Mouse (Mus musculus) thymus, adult 2 months (tissue): ENCODE results near the gene Palmd. TPM values are rescaled to one million over a fixed set of nuclear protein-coding genes. Genes with fewer than 3 reads are reported as not detected.

Source experiments
- DNase-seq: peaks from one replicate; pipeline ENCODE4 v3.0.0; 2021
- H3K27ac ChIP-seq: fragments of 200-500 bp; 2 replicates; pipeline ENCODE4 v1.5.1; 2012; ENCODE audit warnings: low read length, control low read depth; ENCODE audit not compliant: control insufficient read depth, insufficient read depth
- H3K27me3 ChIP-seq: fragments of 200-500 bp; 2 replicates; pipeline ENCODE4 v1.6.1; 2012; ENCODE audit warnings: mild to moderate bottlenecking, low read length, moderate library complexity, mixed read lengths; ENCODE audit not compliant: control insufficient read depth, insufficient read depth
- H3K36me3 ChIP-seq: fragments of 200-500 bp; 2 replicates; pipeline ENCODE4 v1.6.1; 2012; ENCODE audit warnings: mild to moderate bottlenecking, low read length, moderate library complexity; ENCODE audit not compliant: control insufficient read depth, insufficient read depth
- H3K4me1 ChIP-seq: fragments of 200-500 bp; replicated peaks from 2 replicates; pipeline ENCODE4 v1.6.1; 2012; ENCODE audit warnings: low read length; ENCODE audit not compliant: control insufficient read depth, insufficient read depth
- H3K4me3 ChIP-seq: fragments of 200-500 bp; 2 replicates; pipeline ENCODE4 v1.5.1; 2012; ENCODE audit warnings: mild to moderate bottlenecking, low read length, control low read depth, moderate library complexity; ENCODE audit not compliant: control insufficient read depth, insufficient read depth
- CTCF ChIP-seq: fragments of 200-500 bp; IDR thresholded peaks from 2 replicates; pipeline ENCODE4 v1.5.1; 2012; ENCODE audit warnings: mild to moderate bottlenecking, control low read depth, low read length, moderate library complexity, borderline replicate concordance; ENCODE audit not compliant: control insufficient read depth, poor library complexity, insufficient read depth; ENCODE audit errors: extremely low read depth
- POLR2A ChIP-seq: fragments of 200-500 bp; IDR thresholded peaks from 2 replicates; pipeline ENCODE4 v1.6.1; 2012; ENCODE audit warnings: mild to moderate bottlenecking, low read length, control low read depth, moderate library complexity; ENCODE audit not compliant: control insufficient read depth, poor library complexity, insufficient read depth; ENCODE audit errors: extremely low read depth
- WGBS: fragments of 180-500 bp; shearing (Covaris S2); methylation state at CpG from one replicate; pipeline ENCODE4 v1.1.7; 2018; 5-methylcytosine and 5-hydroxymethylcytosine counted together
- polyA plus RNA-seq: library from polyadenylated mRNA; depleted of rRNA; stranded (reverse); fragments of >200 nt; gene quantifications from 2 replicates; pipeline ENCODE4 v1.2.3, GENCODE M21; 2012; rRNA removed

The Palmd gene
- polyA plus RNA-seq = 0.71 and 1.0 TPM in 2 replicates

DNA sequence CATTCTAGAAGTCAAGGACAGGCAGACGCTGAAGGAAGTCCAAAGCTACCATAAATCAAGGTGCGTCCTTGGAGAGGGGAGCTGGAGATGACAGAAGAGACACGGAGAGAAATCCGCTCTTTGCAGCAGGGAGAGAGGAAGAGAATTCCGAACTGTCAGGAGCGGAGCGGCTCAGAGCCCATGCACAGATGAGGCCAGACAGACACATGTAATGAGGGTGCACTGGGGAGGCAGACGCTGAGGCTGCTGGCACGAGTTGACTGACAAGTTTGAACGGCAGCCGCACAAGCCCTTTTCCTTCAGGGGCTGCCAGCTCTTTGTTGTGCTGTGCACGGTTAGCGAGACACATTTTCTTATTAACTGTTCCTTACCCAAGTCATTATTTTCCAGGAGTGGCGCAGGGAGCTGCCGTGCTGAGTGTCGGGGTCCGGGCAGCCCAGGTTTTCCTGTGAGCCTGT is at the start of gene Palmd:
TSS of gene Palmd (minus strand) at position 448 of the 458 bp plus-strand sequence.
- Histone ChIP-seq H3K27ac (no peak within 1 kb of the TSS), H3K4me3 (peak within 1 kb of the TSS; percentile 14; the same call in 1 of the 2 replicates), H3K4me1 (no peaks in the 10 kb centered on the region), H3K36me3 (no peaks in the 10 kb centered on the region), H3K27me3 (no peaks in the 10 kb centered on the region)
- DNase-seq = no peak
- no peak for TF ChIP-seq POLR2A
- no peak for TF ChIP-seq CTCF
- 16% methylated on average over 17 of the region's 17 CpGs for WGBS

DNA sequence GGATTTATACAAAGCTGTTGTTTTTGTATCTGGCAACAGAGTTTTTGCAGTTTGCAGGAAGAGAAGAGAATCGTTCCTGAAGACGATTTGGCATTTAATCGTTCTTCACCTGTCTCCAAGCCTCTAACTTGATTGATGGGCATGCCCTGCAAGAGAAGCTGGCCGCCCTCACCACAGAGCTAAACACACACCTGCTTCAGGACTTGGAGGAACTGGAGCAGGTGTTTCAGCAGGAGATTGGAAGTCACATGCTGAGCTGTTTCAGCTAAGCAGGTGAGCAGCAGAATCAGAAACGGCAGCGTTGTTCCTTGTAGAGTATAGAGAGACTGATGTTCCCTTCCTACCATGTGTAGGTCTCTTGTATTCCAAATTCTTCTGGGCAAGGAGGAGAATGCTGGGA is 41.4 kb upstream of the Palmd start:
- Histone ChIP-seq H3K27ac (no peak overlapping the region), H3K4me3 (no peak overlapping the region), H3K4me1 (no peaks in the 10 kb centered on the region), H3K27me3 (no peaks in the 10 kb centered on the region), H3K36me3 (no peaks in the 10 kb centered on the region)
- no peak for DNase-seq
- 67% methylated on average over 6 of the region's 6 CpGs for WGBS
- TF ChIP-seq POLR2A (no peak), CTCF (no peak)

DNA sequence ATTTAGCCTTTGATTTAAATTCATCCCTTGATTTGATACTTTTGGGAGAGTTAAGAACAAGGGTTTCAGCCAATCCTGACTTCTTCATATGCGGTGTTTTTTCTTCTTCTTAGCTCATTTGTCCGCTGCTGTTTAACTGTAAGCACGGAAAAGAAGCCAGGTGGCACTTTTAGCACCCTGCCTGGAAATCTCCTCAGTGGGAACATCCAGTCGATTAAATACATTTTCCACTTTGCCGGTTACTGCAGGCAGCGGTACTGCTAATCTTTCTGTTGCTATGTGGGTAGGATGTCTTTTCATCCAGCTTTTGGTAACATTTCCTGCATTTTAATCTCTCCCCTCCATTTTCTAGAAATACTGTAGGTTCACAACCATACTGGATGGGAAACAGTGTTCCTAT is 38.6 kb upstream of the Palmd start:
- Histone ChIP-seq H3K4me1 (no peaks in the 10 kb centered on the region), H3K4me3 (no peak overlapping the region), H3K27me3 (no peaks in the 10 kb centered on the region), H3K36me3 (no peaks in the 10 kb centered on the region), H3K27ac (no peak overlapping the region)
- TF ChIP-seq CTCF (no peak), POLR2A (no peak)
- 97% methylated on average over 6 of the region's 6 CpGs for WGBS
- DNase-seq = no peak

DNA sequence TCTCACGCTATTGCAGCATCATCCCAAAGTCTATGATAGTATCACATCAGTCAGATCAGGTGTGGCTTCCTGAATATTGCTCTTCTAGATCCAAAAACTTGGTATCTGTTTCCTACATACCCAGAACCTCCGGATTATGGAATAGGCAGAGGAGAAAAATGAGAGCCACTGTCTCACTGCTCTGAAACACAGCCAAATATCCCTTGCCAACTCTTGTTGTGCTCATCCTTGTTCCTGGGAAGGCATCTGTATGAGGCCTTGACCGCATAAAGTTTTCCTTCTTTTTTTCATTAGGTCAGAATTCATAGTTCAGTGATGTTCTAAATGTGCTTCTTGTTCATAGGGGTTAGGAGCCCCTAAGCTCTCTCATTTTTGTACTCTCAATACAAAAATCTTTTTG is 37.8 kb upstream of the Palmd start:
- no peak for DNase-seq
- 89% methylated on average over 3 of the region's 3 CpGs for WGBS
- no peaks in the 10 kb centered on the region for H3K4me1 ChIP-seq
- no peaks in the 10 kb centered on the region for H3K27me3 ChIP-seq
- TF ChIP-seq POLR2A (no peak), CTCF (no peak)
- no peak overlapping the region for H3K27ac ChIP-seq
- no peak overlapping the region for H3K4me3 ChIP-seq
- H3K36me3 ChIP-seq = no peaks in the 10 kb centered on the region

DNA sequence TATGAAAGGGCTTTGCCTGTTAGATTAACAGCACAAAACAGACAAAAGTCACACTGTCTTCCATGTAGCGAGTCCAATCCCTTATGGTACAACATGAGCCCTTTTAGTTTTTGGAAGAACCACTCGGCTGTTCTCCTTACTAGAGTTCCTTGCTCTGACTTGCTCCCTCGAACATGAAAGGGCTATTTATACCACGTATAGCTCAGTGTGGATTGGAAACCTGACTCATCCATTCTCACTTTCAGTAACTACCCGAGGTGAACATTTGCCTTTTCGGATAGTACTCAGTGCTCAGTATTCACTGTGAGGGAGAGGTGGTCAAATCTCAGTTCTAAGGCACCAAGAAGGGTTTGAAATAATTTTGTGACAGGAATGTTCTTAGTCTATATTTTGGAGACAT is 34.6 kb upstream of the Palmd start:
- TF ChIP-seq POLR2A (no peak), CTCF (no peak)
- H3K4me3 ChIP-seq = no peak overlapping the region
- DNase-seq = no peak
- WGBS = 89% methylated on average over 6 of the region's 6 CpGs
- no peaks in the 10 kb centered on the region for H3K27me3 ChIP-seq
- H3K36me3 ChIP-seq = no peaks in the 10 kb centered on the region
- H3K4me1 ChIP-seq = no peaks in the 10 kb centered on the region
- H3K27ac ChIP-seq = no peak overlapping the region

DNA sequence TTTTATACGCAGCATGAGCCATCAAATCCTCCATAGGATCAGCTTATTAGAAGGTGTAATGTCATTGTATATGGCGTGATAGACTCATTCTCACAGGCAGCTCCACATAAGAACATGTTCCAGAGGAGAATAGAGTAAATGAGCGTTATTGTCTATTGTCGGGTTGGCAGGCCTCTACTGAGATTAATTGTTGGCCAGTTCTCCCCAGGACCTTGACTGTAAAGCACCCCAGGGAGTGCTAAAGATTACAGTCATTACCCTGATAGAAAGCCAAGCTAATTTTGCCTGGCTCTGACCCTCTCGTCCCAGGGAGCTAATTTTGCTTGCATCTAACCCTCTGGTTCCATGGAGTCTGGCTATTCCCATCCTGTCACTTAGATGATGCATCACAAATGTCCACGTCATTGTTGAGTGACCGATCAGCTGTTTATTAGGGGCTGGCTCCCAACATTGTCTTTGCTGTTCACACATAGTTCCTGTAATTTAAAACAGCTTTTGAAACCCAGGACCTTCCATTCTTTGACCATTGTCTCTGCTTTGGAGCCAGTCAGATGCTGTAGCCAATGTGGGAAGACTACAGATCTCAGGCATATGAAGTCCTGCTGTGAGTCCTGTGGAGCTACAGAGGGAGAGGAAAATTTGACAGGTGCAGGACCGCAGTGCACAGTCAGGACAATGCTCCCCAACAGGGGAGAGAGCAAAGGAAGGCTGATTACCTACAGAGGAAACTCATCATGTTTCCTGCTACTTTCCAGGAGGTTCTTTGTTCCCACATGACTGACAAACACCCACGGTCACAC is 33.1 kb upstream of the Palmd start:
- TF ChIP-seq CTCF (no peak), POLR2A (no peak)
- 74% methylated on average over 9 of the region's 9 CpGs for WGBS
- Histone ChIP-seq H3K27ac (no peak overlapping the region), H3K4me1 (no peaks in the 10 kb centered on the region), H3K36me3 (no peaks in the 10 kb centered on the region), H3K4me3 (no peak overlapping the region), H3K27me3 (no peaks in the 10 kb centered on the region)
- DNase-seq = no peak

DNA sequence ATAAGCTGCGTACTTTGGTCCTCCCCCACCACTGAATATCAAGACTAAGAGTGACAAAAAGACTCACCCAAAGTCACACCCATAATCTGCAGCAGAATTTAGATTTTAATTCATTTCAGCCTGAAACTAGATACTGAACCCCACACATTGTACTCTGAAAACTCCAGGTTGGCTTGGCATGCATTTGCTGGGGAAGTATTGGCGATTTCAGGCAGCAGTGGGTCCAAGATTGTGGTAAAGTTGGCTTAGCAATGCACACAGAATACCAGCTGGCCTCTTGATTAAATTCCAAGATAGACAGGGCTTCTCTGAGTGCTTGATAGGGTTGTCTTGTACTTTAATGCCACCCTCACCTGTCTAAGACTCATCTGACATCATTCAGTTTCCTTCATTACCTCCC is 24.2 kb upstream of the Palmd start:
- WGBS = 88% methylated on average over 2 of the region's 2 CpGs
- Histone ChIP-seq H3K36me3 (no peaks in the 10 kb centered on the region), H3K4me3 (no peak overlapping the region), H3K27me3 (no peaks in the 10 kb centered on the region), H3K27ac (no peak overlapping the region), H3K4me1 (no peaks in the 10 kb centered on the region)
- no peak for DNase-seq
- TF ChIP-seq POLR2A = no peak
- TF ChIP-seq CTCF = no peak
